Mouse (Mus musculus): ENCODE data around the gene Nps. TPM values are rescaled to one million over a fixed set of nuclear protein-coding genes. Genes with fewer than 3 reads are reported as not detected.

The Nps gene
- total RNA-seq, 2 experiments from 2014 or later, result not detected

Other genes with a start within 250 kb of the Nps start
- not detected for gene Foxi2, start 151.6 kb downstream of the Nps start, total RNA-seq (2021)